In the genomic region with DNA sequence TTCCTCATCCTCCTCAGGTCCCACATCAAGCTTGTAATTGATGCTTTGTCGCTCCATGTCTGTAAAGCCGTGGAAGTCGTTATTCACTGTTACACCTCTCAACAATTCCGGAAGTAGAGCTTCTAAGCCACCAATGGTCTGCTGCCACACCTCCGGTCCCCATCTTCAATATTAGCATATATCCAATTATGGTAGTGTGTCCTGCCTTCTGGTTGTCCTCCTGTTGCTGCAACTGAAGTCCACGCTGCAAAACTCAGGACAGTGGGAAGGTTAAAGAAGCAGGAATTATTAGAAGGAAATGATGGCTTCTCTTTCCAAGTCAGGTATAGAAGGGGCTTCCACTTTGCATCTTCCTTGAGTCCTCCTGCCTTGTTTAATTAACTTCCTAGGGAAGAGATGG, we compare ENCODE assay signal across 19 mouse cellular contexts. TPM values are rescaled to one million over a fixed set of nuclear protein-coding genes. Genes with fewer than 3 reads are reported as not detected.
"Had no signal": no experiment of that assay in that cellular context is flagged by ENCODE, and none has a peak within 500 bp of the region (broad histone marks: within the 10 kb centered on the region; RNA-seq: fewer than 3 reads in every experiment).

A gene (minus strand): TSS at position 101 of the 400 bp plus-strand sequence.

RNA-seq across cellular contexts. Expression of the gene that starts here (rescaled TPM):
- polyA plus RNA-seq: cortical plate, adult 2 months; embryonic facial prominence, embryonic 10.5 days; embryonic facial prominence, embryonic 11.5 days; embryonic facial prominence, embryonic 12.5 days; embryonic facial prominence, embryonic 13.5 days; embryonic facial prominence, embryonic 14.5 days; embryonic facial prominence, embryonic 15.5 days; erythroblast, embryonic 14.5 days; forebrain, embryonic 10.5 days; forebrain, embryonic 11.5 days; forebrain, embryonic 12.5 days; forebrain, embryonic 13.5 days; forebrain, embryonic 14.5 days; forebrain, embryonic 15.5 days; forebrain, embryonic 16.5 days; forebrain, postnatal 0 days; frontal cortex, adult 2 months; gonadal fat pad, adult 2 months; heart, adult 2 months had no signal
